ENCODE assay signal across 16 mouse cellular contexts in the genomic region with DNA sequence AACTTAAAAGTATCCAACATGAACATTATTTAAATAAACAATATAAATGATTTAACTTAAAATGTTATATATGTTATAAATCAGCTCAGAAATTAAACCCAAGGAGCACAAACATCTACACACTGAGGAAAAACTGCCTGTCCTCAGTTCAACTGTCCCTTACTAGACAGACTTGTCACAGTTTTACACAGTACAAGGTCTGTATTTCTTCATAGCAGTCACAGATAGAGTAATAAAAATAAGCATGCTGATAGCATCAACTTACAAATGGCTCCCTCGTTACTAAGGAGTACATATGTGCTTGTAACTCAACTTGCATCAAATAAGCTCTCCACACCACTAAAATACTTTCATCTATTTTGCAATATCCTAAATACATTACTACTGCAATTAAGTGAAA.
"Had no signal": no experiment of that assay in that cellular context is flagged by ENCODE, and none has a peak within 500 bp of the region (broad histone marks: within the 10 kb centered on the region; RNA-seq: fewer than 3 reads in every experiment).

No protein-coding gene starts in this region.

- H3K9ac ChIP-seq: neural tube, embryonic 13.5 days; neural tube, embryonic 15.5 days; stomach, embryonic 15.5 days had no signal

- H3K4me3 ChIP-seq: neural tube, embryonic 13.5 days; neural tube, embryonic 15.5 days; stomach, embryonic 15.5 days had no signal

- H3K4me2 ChIP-seq: neural tube, embryonic 13.5 days; neural tube, embryonic 15.5 days; stomach, embryonic 15.5 days had no signal

- H3K9me3 ChIP-seq: neural tube, embryonic 13.5 days; neural tube, embryonic 15.5 days; stomach, embryonic 15.5 days had no signal

- H3K27ac ChIP-seq: neural tube, embryonic 13.5 days; neural tube, embryonic 15.5 days; stomach, embryonic 15.5 days; stomach, postnatal 0 days had no signal

- DNase-seq: retina, postnatal 1 day; right cerebral cortex, adult 18-20 months; right cerebral cortex, postnatal 14 days; right cerebral cortex, postnatal 25 days; right cerebral cortex, postnatal 4 days; spleen, adult 18-20 months; thymus, adult 18-20 months; thymus, adult 2 months; thymus, postnatal 14 days; thymus, postnatal 25 days; thymus, postnatal 36 days; thymus, postnatal 4 days had no signal

- H3K27me3 ChIP-seq: neural tube, embryonic 13.5 days; neural tube, embryonic 15.5 days; stomach, embryonic 15.5 days had no signal

- H3K4me1 ChIP-seq: stomach, embryonic 15.5 days had no signal
